Mouse (Mus musculus) left cerebral cortex, postnatal 25 days (tissue): ENCODE results near the gene Lef1. TPM values are rescaled to one million over a fixed set of nuclear protein-coding genes. Genes with fewer than 3 reads are reported as not detected.
A peak's percentile ranks its signal among the peaks of the same experiment; 100 is the strongest.

ENCODE experiments used
- DNase-seq, 2 experiments: peaks; one replicate each; pipeline ENCODE4 v3.0.0; 2022; ENCODE audit warnings: low spot score in 2 of 2, mixed read lengths in 1 of 2
- intact Hi-C: fragments of 180-260 bp; cut with DNase I; formaldehyde crosslinking; loops from one replicate; pipeline ENCODE4 v1.15.1; 2025
- total RNA-seq, 2 experiments: library from RNA; stranded (reverse); gene quantifications; 2 replicates each; pipeline ENCODE4 v1.2.3; 2021

Lef1 gene
- total RNA-seq, 2 experiments from 2014 or later: 6.3 to 6.4 TPM

DNA sequence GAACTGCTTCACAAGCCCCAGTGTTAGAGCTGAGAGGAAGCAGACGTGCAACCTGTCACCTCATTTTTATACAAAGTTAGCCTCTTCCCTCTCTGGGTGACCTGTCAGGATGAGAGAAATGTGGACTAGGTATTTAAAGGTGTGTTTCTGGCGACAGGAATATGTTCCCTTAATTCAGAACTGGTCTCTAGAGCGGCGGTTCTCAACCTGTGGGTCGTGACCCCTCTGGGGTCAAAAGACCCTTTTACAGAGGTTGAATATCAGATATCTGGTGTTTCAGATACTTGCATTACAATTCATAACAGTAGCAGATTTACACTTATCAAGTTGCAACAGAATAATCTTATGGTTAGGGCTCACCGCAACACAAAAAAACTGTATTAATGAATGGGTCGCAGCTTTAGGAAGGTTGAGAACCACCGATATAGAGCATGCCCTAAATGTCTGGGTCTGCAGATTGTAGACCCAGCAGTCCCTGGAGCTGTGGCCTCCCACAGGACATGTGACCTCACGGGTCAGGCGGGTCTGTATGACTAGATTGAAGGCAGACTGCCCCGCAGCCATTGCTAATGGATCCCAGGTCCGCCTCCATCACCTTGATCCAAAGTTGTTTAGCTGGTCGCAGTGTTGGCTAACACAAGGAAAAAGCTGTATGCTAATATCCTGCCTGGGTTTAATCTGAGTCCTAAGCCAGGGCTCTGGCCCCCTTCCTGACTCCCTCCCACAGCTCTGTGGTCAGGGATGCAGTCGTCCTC lies 108.5 kb downstream of the Lef1 start:
- intact Hi-C loops: loop anchor here (5.0 kb wide), 1 partner anchor 107 kb away; the partner anchor contains the start of gene Lef1
- no peak for DNase-seq

DNA sequence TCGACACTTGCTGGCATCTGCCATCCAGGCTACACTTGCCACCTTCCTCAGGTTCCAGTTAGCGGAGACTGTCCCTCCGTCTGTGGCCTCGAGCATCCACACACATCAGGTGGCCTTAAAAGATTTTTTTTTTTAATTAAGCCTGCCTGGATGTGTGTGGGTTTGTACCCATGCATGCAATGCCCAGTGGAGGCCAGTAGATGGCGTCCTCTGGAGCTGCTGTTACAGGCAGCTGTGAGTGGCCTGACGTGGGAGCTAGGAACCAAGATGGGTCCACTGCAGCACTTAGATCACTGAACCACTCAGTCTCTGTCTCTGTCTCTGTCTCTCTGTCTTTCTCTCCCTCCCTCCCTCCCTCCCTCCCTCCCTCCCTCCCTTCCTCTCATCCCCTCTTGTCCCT lies 117.8 kb downstream of the Lef1 start:
- no peak for DNase-seq
- intact Hi-C loops: no loop called here

DNA sequence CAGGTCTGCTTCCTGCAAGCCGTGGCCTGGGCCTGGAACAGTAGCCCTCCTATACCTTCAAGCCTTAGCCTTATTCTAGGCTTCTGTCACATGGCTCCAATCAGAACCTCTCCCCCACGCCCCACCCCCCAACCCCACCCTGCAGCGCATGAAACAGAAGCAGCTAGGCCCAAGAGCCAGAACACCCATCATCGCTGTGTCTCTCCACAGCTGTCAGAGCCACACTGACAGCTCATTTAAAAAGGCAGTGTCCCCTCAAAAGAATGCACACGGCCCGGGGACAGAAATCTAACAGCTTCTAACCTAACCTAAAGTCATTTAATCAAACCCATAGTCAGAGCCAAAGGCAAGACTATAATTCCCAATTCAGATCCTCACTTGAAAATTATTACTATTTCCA lies 126.8 kb downstream of the Lef1 start:
- no peak for DNase-seq
- intact Hi-C loops: loop anchor here (1.0 to 5.0 kb wide), 3 partner anchors 350 to 477 kb away; no protein-coding TSS in a partner anchor

DNA sequence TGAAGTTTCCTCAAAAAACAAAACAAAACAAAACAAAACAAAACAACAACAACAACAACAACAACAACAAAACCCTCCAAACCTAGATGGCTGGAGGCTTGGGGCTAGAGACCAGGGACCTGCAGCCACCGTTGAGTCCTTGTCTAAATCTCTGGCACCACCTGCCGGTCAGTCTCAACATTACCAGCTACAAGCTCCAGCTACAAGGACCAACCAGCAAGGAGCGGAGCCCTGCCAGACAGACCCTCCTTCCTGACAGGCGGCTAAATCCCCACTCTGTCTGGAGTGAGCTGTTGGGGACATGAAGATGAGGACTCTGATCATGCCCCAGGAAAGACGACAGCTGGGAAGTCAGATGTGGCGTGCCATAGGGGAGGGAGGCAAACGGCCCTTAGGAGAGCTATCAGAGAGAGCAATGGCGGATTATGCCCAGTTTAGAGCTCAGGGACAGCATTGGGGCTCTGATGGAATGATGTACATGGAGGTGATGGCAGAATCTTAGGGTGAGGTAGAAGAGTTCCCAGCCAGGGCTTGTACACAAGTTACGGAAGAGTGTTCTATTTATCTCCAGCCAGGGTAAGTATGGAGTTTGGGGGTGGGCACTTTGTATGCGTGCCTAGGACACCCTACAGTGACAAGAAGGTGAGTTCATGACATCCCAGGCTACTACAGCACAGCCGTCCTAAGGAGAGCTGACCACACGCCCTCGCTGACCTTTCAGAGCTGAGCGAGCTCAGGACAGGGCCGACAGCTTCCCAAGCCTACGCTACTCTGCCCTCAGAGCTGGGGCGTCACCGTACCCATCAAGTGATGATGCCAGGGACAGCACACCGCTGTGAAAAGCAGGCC lies 127.7 kb downstream of the Lef1 start:
- peak; percentile 71 to 80 for DNase-seq
- intact Hi-C loops: loop anchor here (1.0 to 5.0 kb wide), 3 partner anchors 351 to 478 kb away; no protein-coding TSS in a partner anchor

DNA sequence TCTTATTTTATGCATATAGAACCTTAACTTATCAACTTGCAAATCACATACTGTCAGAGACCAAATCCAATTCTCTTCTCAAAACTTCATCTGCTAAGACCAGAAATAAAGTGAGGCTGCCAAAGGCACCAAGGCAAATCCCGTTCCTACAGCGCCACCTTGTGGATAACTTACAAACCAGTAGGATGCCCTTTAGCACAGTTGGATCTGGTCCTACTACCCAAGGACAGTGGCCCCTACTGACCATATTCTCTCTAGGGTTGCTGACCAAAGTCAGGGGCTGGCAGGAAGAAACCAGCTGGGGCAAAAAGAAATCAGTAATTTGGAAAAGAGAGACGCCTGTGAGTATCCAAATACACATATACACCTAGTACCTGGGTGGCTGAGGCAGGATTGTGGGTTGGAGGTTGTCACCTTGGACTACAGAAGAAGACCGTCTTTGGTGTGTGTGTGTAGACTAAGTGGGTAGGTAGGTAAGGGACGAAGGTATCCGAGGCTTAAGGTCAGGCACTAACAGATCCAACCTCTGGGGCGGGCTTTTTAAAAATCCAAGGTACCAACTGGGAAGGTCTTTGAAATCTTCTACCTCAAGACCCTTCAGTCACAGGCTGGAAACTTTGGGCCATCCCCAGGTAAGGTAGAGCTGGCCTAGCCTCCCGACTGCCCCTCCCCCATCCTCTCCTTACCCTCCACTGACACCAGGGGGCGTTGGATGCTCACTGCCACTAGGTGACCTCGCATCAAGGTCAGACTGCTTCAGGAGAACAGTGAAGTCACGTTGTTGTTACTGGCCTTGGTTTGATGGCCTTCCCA lies 135.7 kb downstream of the Lef1 start:
- intact Hi-C loops: loop anchor here (2.0 kb wide), 1 partner anchor 531 kb away; no protein-coding TSS in a partner anchor
- DNase-seq: peak; percentile 71 to 79

DNA sequence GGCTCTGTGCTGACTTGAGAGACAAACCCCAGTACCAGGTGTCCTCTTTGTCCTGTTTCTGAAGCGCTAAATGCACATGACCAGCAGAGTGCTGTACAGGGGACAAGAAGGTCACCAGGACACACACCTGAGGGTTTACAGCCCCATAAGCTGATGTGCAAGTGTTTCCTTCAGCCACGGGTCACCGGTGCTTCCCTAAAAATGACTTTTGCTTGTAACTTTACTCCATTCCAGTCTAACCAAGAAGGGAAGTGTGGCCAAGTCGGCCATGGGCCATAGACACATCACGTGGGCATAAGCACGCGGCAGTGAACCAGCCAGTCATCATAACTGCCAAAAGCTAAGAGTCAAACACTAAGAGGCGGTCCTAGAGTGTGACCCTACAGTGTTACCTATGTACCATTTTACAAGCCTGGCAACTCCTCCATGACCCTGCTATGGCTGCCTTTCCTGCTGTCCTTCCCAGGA lies 136.3 kb downstream of the Lef1 start:
- intact Hi-C loops: no loop called here
- DNase-seq: no peak

DNA sequence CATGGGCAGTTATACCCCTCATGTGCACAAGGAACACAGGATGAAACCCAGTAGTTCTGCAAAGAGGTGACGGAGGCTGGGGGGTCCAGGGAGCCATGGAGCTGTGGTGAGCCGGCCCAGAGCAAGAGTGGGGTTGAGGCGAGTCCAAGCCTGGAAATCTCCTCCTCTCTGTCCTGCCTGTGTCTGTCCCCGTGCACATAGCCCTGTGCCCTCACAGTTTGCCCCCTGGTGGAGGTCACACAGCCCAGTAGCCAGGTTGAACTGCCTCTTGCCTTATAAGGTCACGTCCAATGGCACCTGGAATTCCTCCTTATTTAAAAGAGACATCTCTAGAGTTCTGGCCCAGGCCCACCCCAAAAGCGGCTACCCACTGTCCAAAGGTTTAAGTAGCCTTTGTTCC lies 137.2 kb downstream of the Lef1 start:
- no peak for DNase-seq
- intact Hi-C loops: no loop called here

DNA sequence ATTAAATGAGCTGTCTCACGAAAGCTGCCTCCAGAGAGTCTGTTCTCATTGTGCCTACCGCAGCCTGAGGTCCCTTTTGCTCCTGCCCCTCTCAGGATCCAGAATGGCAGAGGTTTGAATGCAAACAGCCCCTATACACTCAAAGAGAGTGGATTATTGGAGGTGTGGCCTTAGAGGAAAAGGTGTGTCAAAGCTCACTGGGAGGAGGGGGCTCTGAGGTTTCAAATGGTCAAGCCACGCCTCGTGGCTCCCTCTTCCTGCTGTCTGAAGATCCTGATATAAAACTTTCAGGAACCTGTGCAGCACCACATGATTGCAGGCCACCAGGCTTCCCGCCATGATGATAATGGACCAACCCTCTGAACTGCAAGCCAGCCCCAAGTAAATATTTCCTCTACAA lies 137.6 kb downstream of the Lef1 start:
- intact Hi-C loops: no loop called here
- DNase-seq: no peak

DNA sequence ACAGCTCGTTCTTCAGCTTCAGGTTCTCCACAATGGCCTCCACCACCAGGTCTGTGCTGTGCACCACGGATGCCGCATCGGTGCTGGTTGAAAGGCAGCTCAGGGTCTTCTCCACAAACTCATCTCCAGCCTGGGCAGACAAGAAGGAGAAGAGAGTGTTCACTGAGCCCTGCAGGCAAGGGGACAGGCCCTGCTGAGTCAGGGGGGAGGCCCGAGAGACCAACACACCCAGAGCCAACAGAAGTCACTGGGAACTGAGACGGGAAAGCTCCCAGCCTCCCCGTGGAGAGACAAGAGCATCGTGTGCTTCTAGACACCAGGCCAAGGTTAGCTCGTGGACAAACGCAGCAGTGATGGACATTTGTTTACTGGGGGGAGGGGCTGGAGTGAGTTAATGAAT lies 138.2 kb downstream of the Lef1 start:
- DNase-seq: no peak
- intact Hi-C loops: no loop called here

DNA sequence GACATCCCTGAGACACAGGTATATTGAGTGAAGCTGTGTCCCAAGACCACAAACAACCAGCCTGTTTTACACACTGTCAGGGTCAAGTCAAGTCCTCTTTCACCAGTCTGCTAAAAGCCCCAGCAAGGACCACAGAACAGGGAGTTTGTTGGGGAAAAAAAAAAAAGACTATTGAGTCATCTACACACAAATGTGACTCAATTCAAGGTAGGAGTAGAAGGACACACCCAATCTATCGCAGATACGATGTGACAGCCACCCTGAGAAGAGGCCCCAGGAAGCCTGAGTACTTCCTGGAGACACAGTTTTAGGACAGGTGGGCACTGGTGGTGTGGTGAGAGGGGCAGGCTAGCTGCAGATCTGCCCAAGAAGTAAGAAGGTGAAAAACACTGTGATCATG lies 140.0 kb downstream of the Lef1 start:
- intact Hi-C loops: no loop called here
- DNase-seq: no peak

DNA sequence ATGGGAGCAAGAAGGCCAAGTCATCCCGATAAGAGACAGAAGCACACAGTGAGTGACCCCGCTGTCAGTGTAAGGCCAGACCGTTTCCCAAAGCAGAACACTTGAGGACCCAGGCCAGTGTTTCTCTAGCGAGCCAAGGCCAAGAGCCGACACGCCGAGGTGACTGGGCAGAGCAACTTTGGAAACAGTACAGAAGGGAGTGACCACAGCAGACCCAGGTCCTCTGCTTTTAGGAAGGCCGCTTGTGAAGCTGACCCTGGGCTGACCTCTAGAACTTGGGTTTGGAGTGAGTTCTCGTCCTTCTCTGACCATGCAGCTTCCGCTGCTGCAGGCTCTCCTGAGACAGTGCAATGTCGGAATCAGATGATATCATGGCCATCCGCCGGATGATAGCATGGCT lies 140.7 kb downstream of the Lef1 start:
- intact Hi-C loops: no loop called here

DNA sequence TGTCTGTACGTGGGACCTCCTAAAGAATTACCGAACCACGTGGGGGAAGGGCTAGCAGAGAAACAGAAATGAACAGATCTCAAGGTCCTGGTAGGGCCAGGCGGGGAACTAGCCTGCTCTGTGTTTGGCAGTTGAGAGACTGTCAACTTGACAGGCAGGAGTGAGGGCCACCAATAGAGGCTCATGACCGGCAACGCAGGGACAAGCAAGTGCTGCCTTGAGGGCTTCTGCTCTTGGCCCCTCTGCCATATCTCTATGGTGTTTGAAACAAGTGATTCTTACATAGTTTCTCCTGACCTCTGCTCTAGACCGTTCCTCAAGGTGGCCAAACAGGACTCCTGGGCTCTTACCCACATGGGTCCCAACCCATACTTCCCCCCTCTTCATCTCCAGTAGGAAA lies 141.3 kb downstream of the Lef1 start:
- intact Hi-C loops: no loop called here
- DNase-seq: no peak

More for the DNA sequence above, 140.7 kb downstream of the Lef1 start:
- no peak for DNase-seq

DNA sequence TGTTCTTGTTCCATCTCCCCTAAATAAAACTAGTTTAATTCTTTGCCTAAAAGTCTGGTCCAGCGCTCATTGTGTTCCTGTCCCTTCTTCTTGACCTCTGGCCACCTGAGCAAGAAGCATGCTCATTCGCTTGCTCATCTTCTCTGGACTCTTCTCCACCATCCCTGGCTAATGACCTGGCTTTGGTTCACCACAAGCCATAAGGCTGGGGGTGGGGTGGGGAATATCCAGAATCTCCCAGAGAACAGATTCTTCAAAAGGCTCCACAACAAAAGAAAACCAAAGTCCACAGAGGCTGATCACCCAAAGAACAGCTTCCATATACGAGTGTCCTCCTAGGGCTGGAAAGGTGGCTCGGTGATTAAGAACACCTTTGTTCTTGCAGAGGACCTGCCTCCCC lies 144.7 kb downstream of the Lef1 start:
- intact Hi-C loops: no loop called here
- DNase-seq: no peak

DNA sequence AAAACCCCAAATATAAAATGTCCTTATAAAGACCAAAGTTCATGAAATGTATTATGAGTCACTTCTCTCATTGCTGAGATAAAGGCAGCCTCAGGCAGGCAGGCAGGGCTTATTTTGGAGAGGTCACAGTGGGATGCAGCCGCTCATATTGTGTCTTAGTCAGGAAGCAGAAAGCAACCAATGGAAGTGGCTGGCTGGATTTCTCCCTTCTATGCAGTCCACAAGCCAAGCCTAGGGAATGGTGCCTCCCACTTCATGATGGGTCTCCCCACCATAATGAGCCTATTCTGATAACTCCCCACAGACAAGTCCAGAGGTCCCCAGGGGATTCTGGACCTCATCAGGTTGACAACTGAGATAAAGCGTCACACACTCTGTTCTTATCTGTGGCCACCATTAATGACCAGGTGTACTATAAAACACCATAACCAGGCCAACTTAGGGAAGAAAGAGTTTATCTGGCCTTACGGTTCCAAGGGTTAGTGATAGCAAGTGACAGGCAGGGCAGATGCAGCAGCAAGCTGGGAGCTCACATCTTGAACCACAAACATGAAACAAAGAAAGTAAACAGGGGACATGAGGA lies 145.2 kb downstream of the Lef1 start:
- no peak for DNase-seq
- intact Hi-C loops: no loop called here

DNA sequence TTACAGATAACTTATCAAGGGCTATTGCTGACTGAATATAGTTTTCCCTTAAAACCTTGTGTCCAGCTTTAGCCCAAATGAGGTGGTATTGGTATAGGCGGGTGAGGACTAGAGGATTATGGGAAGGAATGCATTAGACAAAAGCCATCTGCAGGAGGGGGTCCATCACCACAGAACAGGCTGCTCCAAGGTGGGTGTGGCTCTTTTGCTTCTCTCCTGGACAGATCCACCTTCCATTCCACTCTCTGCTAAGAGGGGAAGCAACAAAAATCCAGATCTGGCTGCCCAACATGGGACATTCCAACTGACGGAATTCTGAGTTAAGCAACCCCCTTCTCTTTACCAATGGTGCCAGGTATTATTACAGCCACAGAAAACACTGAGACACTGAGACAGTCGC lies 148.7 kb downstream of the Lef1 start:
- intact Hi-C loops: no loop called here
- DNase-seq: no peak

DNA sequence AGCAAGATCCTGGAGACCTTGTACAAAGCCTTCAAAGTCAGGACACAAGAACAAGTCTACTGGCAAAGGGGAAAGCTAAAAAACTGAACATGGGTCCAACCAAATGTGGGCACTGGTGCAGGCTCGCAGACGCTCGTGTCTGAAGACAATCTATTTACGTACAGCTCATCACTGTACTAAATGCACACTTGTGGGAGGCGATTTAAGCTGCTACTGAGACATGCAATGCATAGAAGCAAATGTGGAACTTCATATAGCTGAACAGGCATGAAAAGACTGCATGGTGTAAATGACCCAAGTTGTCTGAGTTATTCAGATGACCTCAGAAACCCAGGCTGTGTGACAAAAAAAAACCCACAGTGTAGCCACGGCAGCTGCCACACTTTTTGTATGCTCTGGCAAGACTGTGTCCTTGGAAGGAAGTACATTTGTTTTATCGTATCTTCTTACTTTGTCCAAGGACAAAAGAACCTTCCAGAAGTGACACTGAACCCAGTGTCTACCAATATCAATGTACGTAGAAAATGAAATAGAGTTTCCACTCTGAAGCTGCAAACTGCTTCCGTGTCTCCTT lies 149.2 kb downstream of the Lef1 start:
- peak in 1 of 2 experiments; percentile 48 for DNase-seq
- intact Hi-C loops: no loop called here

DNA sequence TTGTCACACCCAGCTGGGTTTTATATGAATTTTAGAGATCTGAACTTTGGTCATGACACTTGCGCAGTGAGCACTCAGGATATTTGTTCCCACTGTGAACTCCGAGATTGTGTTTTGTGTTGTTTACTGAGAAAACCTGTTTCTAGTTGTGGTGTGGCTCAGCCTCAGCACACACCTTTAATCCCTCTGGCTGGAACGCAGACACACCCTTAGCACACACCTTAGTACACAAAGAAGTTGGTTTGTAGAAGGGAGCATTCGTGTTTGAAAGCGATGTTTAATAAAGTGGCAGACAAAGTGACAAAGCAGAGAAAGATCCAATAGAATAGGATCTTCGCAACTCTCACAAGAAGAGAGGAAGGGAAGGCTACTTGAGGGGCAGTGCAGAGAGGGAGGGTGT lies 150.1 kb downstream of the Lef1 start:
- no peak for DNase-seq
- intact Hi-C loops: no loop called here

DNA sequence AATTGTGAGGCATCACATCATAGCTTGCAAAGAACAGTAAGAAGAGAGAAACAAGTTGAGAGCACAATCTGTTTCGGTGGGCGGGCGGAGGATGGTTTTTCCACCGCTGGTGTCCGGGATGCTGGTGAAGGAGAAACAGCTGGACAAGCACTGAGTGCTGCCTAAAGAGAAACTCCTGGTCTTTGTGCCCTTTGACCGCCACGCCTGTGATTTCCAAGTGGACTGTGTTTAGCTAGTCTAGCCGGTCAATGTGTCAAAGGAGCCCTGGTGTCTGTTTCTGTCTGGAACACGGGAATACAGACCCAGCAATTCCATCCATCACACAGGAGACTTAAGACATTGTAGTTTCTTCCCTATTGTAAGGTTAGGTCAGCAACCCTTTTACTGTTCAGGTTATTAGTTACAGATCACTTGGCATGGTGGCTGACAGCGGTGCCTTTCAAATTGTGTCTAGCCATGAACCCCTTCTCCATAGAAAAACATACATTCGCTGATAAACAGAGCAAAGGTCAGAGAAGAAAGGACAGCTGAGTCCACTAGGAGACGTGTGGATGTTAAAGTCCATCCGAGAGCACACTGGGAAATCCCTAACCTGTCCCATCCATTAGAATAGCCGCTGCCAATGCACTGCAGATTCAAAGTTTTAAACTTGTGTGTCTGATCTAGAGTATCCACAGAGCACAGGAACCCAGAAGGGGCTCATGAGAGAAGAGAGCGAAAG lies 153.7 kb downstream of the Lef1 start:
- DNase-seq: no peak
- intact Hi-C loops: no loop called here

DNA sequence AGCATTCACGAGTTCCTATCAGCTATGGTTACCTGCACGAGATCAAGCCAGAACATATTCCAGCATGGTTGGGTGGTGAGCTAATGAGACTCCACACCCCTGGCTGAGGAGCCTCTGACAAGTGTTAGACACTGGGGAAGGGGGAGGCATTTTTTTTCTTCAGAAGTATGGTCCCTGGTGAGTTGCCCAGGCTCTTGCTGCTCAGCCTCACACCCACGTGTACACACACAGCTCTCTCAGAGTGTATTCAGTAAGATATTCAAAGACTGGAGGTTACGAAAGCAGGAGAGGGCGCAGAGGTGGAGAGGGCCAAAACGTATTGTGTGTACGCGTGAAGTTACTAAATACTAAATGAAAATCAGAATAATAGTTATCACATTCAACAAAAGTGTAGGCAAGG lies 155.2 kb downstream of the Lef1 start:
- peak in 1 of 2 experiments; percentile 54 for DNase-seq
- intact Hi-C loops: no loop called here
